Mouse (Mus musculus) lung, embryonic 14.5 days (tissue): ENCODE data around the gene Rab5c. TPM values are rescaled to one million over a fixed set of nuclear protein-coding genes. Genes with fewer than 3 reads are reported as not detected.
A peak's percentile ranks its signal among the peaks of the same experiment; 100 is the strongest.

ENCODE experiments used
- ATAC-seq: fragments of 200-750 bp; cut with Nextera tagmentation; 2 replicates; pipeline ENCODE4 v1.8.0; 2017; ENCODE audit warnings: mild to moderate bottlenecking, moderate TSS enrichment, moderate library complexity; ENCODE audit not compliant: insufficient read depth
- DNase-seq: peaks from one replicate; pipeline ENCODE4 v3.0.0-alpha.2; 2015
- H3K27ac ChIP-seq: fragments of 300-500 bp; sonication (generic); 2 replicates; pipeline ENCODE4 v1.5.1; 2014; ENCODE audit warnings: low read depth, mild to moderate bottlenecking, moderate library complexity
- H3K27me3 ChIP-seq: fragments of 300-500 bp; sonication (generic); 2 replicates; pipeline ENCODE4 v1.6.1; 2014; ENCODE audit warnings: low read length, control low read depth; ENCODE audit not compliant: insufficient read depth
- H3K36me3 ChIP-seq: fragments of 300-500 bp; sonication (generic); 2 replicates; pipeline ENCODE4 v1.6.1; 2014; ENCODE audit warnings: control low read depth; ENCODE audit not compliant: insufficient read depth
- H3K4me1 ChIP-seq: fragments of 300-500 bp; sonication (generic); 2 replicates; pipeline ENCODE4 v1.6.1; 2014; ENCODE audit warnings: antibody characterized with exemption, control low read depth; ENCODE audit not compliant: insufficient read depth
- H3K4me2 ChIP-seq: fragments of 300-500 bp; sonication (generic); 2 replicates; pipeline ENCODE4 v1.6.1; 2014; ENCODE audit warnings: mild to moderate bottlenecking
- H3K4me3 ChIP-seq: fragments of 300-500 bp; sonication (generic); 2 replicates; pipeline ENCODE4 v1.5.1; 2014; ENCODE audit warnings: low read depth, low read length
- H3K9ac ChIP-seq: fragments of 300-500 bp; sonication (generic); 2 replicates; pipeline ENCODE4 v1.6.1; 2014
- H3K9me3 ChIP-seq: fragments of 300-500 bp; sonication (generic); 2 replicates; pipeline ENCODE4 v1.6.1; 2016; ENCODE audit warnings: low read depth, low read length, control low read depth
- CTCF ChIP-seq: IDR thresholded peaks from 2 replicates; pipeline ENCODE4 v1.5.1; 2016; ENCODE audit warnings: antibody characterized with exemption, low read depth
- WGBS: fragments of 180-500 bp; shearing (Covaris S2); extraction: QIAGEN DNeasy Blood & Tissue Kit; methylation state at CpG from one replicate; pipeline ENCODE4 v1.1.7; 2014; 5-methylcytosine and 5-hydroxymethylcytosine counted together
- polyA plus RNA-seq: library from polyadenylated mRNA; unstranded; fragments of >200 nt; fragmentation: Nextera tagmentation; extraction: Ambion mirVana; gene quantifications from 2 replicates; pipeline ENCODE4 v1.2.1, GENCODE M21; 2014

Rab5c gene
- polyA plus RNA-seq, 1 experiment from 2014 or later, result 49.9 TPM

- Histone ChIP-seq H3K27me3 (no peaks in the 10 kb centered on the region), H3K4me3 (no peak overlapping the region), H3K9ac (no peak overlapping the region), H3K27ac (no peak overlapping the region), H3K4me1 (no peaks in the 10 kb centered on the region), H3K36me3 (no peaks in the 10 kb centered on the region), H3K9me3 (no peaks in the 10 kb centered on the region), H3K4me2 (no peak overlapping the region)
- TF ChIP-seq CTCF, result no peak
- WGBS, result 77% methylated on average over 5 of the region's 5 CpGs
- no peak for DNase-seq
- ATAC-seq, result no peak
Observed at GRCm38 (mm10) chr11:100681826-100682225, 56.2 kb downstream of the Rab5c start.

GRCm38 (mm10) chr11:100677810-100678209 lies 60.2 kb downstream of the Rab5c start:
- no peaks in the 10 kb centered on the region for H3K36me3 ChIP-seq
- no peak overlapping the region for H3K4me2 ChIP-seq
- H3K27me3 ChIP-seq, result peaks cover 9% of the 10 kb centered on the region; the same call in 1 of the 2 replicates
- no peak overlapping the region for H3K27ac ChIP-seq
- no peak overlapping the region for H3K9ac ChIP-seq
- DNase-seq, result no peak
- WGBS, result 38% methylated on average over 7 of the region's 7 CpGs
- H3K9me3 ChIP-seq, result no peaks in the 10 kb centered on the region
- H3K4me3 ChIP-seq, result no peak overlapping the region
- no peaks in the 10 kb centered on the region for H3K4me1 ChIP-seq
- ATAC-seq, result no peak
- TF ChIP-seq CTCF, result no peak

GRCm38 (mm10) chr11:100673169-100673568 lies 64.8 kb downstream of the Rab5c start:
- H3K9ac ChIP-seq, result peak overlapping the region; percentile 36
- no peak overlapping the region for H3K4me3 ChIP-seq
- peak; percentile 61 for DNase-seq
- no peak overlapping the region for H3K27ac ChIP-seq
- H3K9me3 ChIP-seq, result no peaks in the 10 kb centered on the region
- peak overlapping the region; percentile 32; the same call in 1 of the 2 replicates for H3K4me2 ChIP-seq
- no peaks in the 10 kb centered on the region for H3K36me3 ChIP-seq
- TF ChIP-seq CTCF, result no peak
- peak; percentile 11; the same call in 1 of the 2 replicates for ATAC-seq
- 3% methylated on average over 23 of the region's 23 CpGs for WGBS
- H3K4me1 ChIP-seq, result no peaks in the 10 kb centered on the region
- H3K27me3 ChIP-seq, result peaks cover 15% of the 10 kb centered on the region; the same call in 1 of the 2 replicates

- ATAC-seq, result no peak
- H3K4me2 ChIP-seq, result no peak overlapping the region
- 46% methylated on average over 2 of the region's 2 CpGs for WGBS
Observed at GRCm38 (mm10) chr11:100671956-100672355, 66.1 kb downstream of the Rab5c start.

GRCm38 (mm10) chr11:100671049-100671448 lies 67.0 kb downstream of the Rab5c start:
- ATAC-seq (no peak), DNase-seq (no peak)
- H3K9ac ChIP-seq, result no peak overlapping the region
- H3K9me3 ChIP-seq, result no peaks in the 10 kb centered on the region
- no peak overlapping the region for H3K27ac ChIP-seq
- peaks cover 15% of the 10 kb centered on the region; the same call in 1 of the 2 replicates for H3K27me3 ChIP-seq
- no peaks in the 10 kb centered on the region for H3K4me1 ChIP-seq
- H3K4me3 ChIP-seq, result no peak overlapping the region
- TF ChIP-seq CTCF, result no peak
- H3K36me3 ChIP-seq, result no peaks in the 10 kb centered on the region
- H3K4me2 ChIP-seq, result no peak overlapping the region
- 67% methylated on average over 1 of the region's 1 CpGs for WGBS

More at GRCm38 (mm10) chr11:100671956-100672355, 66.1 kb downstream of the Rab5c start:
- no peaks in the 10 kb centered on the region for H3K36me3 ChIP-seq
- H3K9ac ChIP-seq, result no peak overlapping the region
- peaks cover 15% of the 10 kb centered on the region; the same call in 1 of the 2 replicates for H3K27me3 ChIP-seq
- DNase-seq, result no peak
- H3K4me3 ChIP-seq, result no peak overlapping the region
- TF ChIP-seq CTCF, result no peak
- no peaks in the 10 kb centered on the region for H3K4me1 ChIP-seq
- H3K27ac ChIP-seq, result no peak overlapping the region
- no peaks in the 10 kb centered on the region for H3K9me3 ChIP-seq

Other genes starting within 250 kb of the Rab5c start
- gene Acly, start 210.2 kb downstream of the Rab5c start, polyA plus RNA-seq, result 140 and 146 TPM in 2 replicates
- gene Ttc25, start 192.6 kb downstream of the Rab5c start, polyA plus RNA-seq, result 0.74 and 0.87 TPM in 2 replicates
- gene Cnp, start 163.3 kb downstream of the Rab5c start, polyA plus RNA-seq, result 24.4 and 25.4 TPM in 2 replicates
- gene Nkiras2, start 119.0 kb downstream of the Rab5c start, polyA plus RNA-seq, result 60.3 and 65.4 TPM in 2 replicates
- 71.6 and 79.4 TPM in 2 replicates for gene Dnajc7, start 118.0 kb downstream of the Rab5c start, polyA plus RNA-seq
- not detected in 2 replicates for gene Zfp385c, start 45.8 kb downstream of the Rab5c start, polyA plus RNA-seq
- gene Dhx58, start 33.9 kb downstream of the Rab5c start, polyA plus RNA-seq, result 3.1 and 3.3 TPM in 2 replicates
- 68.9 and 73.6 TPM in 2 replicates for gene Kat2a, start 25.8 kb downstream of the Rab5c start, polyA plus RNA-seq
- gene Hspb9, start 24.4 kb downstream of the Rab5c start, polyA plus RNA-seq, result 0.46 and 0.97 TPM in 2 replicates
- not detected in 2 replicates for gene Kcnh4, start 21.7 kb upstream of the Rab5c start, polyA plus RNA-seq
- gene Hcrt, start 24.7 kb upstream of the Rab5c start, polyA plus RNA-seq, result not detected in 2 replicates
- 2.3 and 2.9 TPM in 2 replicates for gene Ghdc, start 32.7 kb upstream of the Rab5c start, polyA plus RNA-seq
- gene Stat5b, start 112.5 kb upstream of the Rab5c start, polyA plus RNA-seq, result 26.6 and 27.9 TPM in 2 replicates
- gene Stat5a, start 121.1 kb upstream of the Rab5c start, polyA plus RNA-seq, result 5.4 and 5.8 TPM in 2 replicates
- 33.8 and 36.5 TPM in 2 replicates for gene Stat3, start 201.3 kb upstream of the Rab5c start, polyA plus RNA-seq
- gene Cavin1, start 232.7 kb upstream of the Rab5c start, polyA plus RNA-seq, result 137 and 143 TPM in 2 replicates